Mouse (Mus musculus): ENCODE measurements at regions not wholly inside any gene's neighbourhood (a gene's known extent, or its start where the extent isn't known, plus 50 kb on each side); places are given as distances from the start of the nearest gene placed in this dataset.

- Histone ChIP-seq H3K27me3 (ENCODE audit: insufficient read depth, low read length) (no peaks in the 10 kb centered on the region), H3K4me3 (replicated peaks; ENCODE audit: low read length) (no peak overlapping the region), H3K9me3 (ENCODE audit: low read length) (no peaks in the 10 kb centered on the region), H3K36me3 (ENCODE audit: insufficient read depth, low read length) (no peaks in the 10 kb centered on the region), H3K4me1 (replicated peaks; ENCODE audit: low read depth, low read length) (no peaks in the 10 kb centered on the region)
- TF ChIP-seq NANOG (IDR thresholded peaks at IDR 0.05; ENCODE audit: borderline replicate concordance, low read length): no peak
- no peak for TF ChIP-seq CTCF (conservative IDR thresholded peaks at IDR 0.05; ENCODE audit: low read length)
- TF ChIP-seq POU5F1 (IDR thresholded peaks at IDR 0.05; ENCODE audit: borderline replicate concordance, low read length): no peak
Observed at GRCm38 (mm10) chr1:146185444-146185843, 309.1 kb upstream of the Brinp3 start.

DNA sequence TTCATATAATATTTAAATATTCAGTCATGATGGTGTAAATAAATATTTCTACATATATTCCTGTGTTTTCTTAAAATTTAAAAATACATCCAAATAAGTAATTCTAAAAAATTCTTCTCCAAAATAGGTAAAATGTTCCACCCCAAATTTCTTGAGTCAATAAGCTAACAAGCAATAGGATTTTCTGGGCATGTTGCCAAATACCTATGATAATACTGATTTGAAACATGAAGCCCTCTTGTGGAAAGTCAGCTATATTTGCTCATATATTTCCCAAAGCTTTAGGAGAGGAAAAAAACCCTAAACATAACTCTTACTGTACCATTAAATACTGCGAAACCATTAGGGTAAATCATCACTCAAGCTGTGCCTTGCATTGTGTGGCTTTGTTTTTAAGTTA lies 282.9 kb upstream of the Brinp3 start:
- Histone ChIP-seq H3K4me3 (replicated peaks; ENCODE audit: low read length) (no peak overlapping the region), H3K9me3 (ENCODE audit: low read length) (no peaks in the 10 kb centered on the region), H3K27me3 (ENCODE audit: insufficient read depth, low read length) (no peaks in the 10 kb centered on the region), H3K4me1 (replicated peaks; ENCODE audit: low read depth, low read length) (no peaks in the 10 kb centered on the region), H3K36me3 (ENCODE audit: insufficient read depth, low read length) (no peaks in the 10 kb centered on the region)
- no peak for TF ChIP-seq NANOG (IDR thresholded peaks at IDR 0.05; ENCODE audit: borderline replicate concordance, low read length)

- Histone ChIP-seq H3K9me3 (ENCODE audit: low read length) (no peaks in the 10 kb centered on the region), H3K4me3 (replicated peaks; ENCODE audit: low read length) (no peak overlapping the region), H3K36me3 (ENCODE audit: insufficient read depth, low read length) (no peaks in the 10 kb centered on the region), H3K4me1 (replicated peaks; ENCODE audit: low read depth, low read length) (no peaks in the 10 kb centered on the region), H3K27me3 (ENCODE audit: insufficient read depth, low read length) (no peaks in the 10 kb centered on the region)
- TF ChIP-seq CTCF (conservative IDR thresholded peaks at IDR 0.05; ENCODE audit: low read length): no peak
- TF ChIP-seq NANOG (IDR thresholded peaks at IDR 0.05; ENCODE audit: borderline replicate concordance, low read length): no peak
- TF ChIP-seq POU5F1 (IDR thresholded peaks at IDR 0.05; ENCODE audit: borderline replicate concordance, low read length): no peak
Observed at GRCm38 (mm10) chr1:146231487-146232466, 262.8 kb upstream of the Brinp3 start.

GRCm38 (mm10) chr1:146260400-146260799 lies 234.2 kb upstream of the Brinp3 start:
- Histone ChIP-seq H3K9me3 (ENCODE audit: low read length) (no peaks in the 10 kb centered on the region), H3K27me3 (ENCODE audit: insufficient read depth, low read length) (no peaks in the 10 kb centered on the region), H3K4me3 (replicated peaks; ENCODE audit: low read length) (no peak overlapping the region), H3K4me1 (replicated peaks; ENCODE audit: low read depth, low read length) (no peaks in the 10 kb centered on the region), H3K36me3 (ENCODE audit: insufficient read depth, low read length) (no peaks in the 10 kb centered on the region)
- TF ChIP-seq POU5F1 (IDR thresholded peaks at IDR 0.05; ENCODE audit: borderline replicate concordance, low read length) (no peak), CTCF (conservative IDR thresholded peaks at IDR 0.05; ENCODE audit: low read length) (no peak), NANOG (IDR thresholded peaks at IDR 0.05; ENCODE audit: borderline replicate concordance, low read length) (no peak)

- no peak overlapping the region for H3K4me3 ChIP-seq (replicated peaks; ENCODE audit: low read length)
- H3K9me3 ChIP-seq (ENCODE audit: low read length): no peaks in the 10 kb centered on the region
- H3K4me1 ChIP-seq (replicated peaks; ENCODE audit: low read depth, low read length): no peaks in the 10 kb centered on the region
- no peaks in the 10 kb centered on the region for H3K27me3 ChIP-seq (ENCODE audit: insufficient read depth, low read length)
- H3K36me3 ChIP-seq (ENCODE audit: insufficient read depth, low read length): no peaks in the 10 kb centered on the region
- TF ChIP-seq NANOG (IDR thresholded peaks at IDR 0.05; ENCODE audit: borderline replicate concordance, low read length) (no peak), POU5F1 (IDR thresholded peaks at IDR 0.05; ENCODE audit: borderline replicate concordance, low read length) (no peak), CTCF (conservative IDR thresholded peaks at IDR 0.05; ENCODE audit: low read length) (no peak)
Observed at GRCm38 (mm10) chr1:146299031-146299430, 195.5 kb upstream of the Brinp3 start.

DNA sequence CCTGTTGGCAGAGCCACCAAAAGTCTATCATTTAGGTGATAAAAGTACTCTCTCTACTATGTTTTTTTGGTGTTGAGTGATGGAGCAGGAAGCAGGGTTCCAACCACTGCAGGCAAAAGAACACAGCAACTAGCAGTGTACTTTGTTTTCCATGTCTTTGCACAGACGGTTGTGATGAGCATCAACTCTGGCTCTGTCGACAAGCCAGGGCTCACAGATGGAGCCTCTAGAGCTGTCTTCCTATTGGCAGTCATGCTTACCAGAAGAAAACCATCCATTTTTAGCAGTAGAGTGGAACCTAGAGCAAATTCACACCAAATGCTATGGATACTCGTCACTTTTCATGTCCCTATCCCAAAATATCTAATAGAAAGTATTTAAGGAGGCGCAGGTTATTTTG lies 182.0 kb upstream of the Brinp3 start:
- Histone ChIP-seq H3K4me1 (replicated peaks; ENCODE audit: low read depth, low read length) (no peaks in the 10 kb centered on the region), H3K4me3 (replicated peaks; ENCODE audit: low read length) (no peak overlapping the region), H3K27me3 (ENCODE audit: insufficient read depth, low read length) (no peaks in the 10 kb centered on the region), H3K36me3 (ENCODE audit: insufficient read depth, low read length) (no peaks in the 10 kb centered on the region), H3K9me3 (ENCODE audit: low read length) (peaks cover 9% of the 10 kb centered on the region)
- TF ChIP-seq POU5F1 (IDR thresholded peaks at IDR 0.05; ENCODE audit: borderline replicate concordance, low read length) (no peak), CTCF (conservative IDR thresholded peaks at IDR 0.05; ENCODE audit: low read length) (no peak), NANOG (IDR thresholded peaks at IDR 0.05; ENCODE audit: borderline replicate concordance, low read length) (no peak)

DNA sequence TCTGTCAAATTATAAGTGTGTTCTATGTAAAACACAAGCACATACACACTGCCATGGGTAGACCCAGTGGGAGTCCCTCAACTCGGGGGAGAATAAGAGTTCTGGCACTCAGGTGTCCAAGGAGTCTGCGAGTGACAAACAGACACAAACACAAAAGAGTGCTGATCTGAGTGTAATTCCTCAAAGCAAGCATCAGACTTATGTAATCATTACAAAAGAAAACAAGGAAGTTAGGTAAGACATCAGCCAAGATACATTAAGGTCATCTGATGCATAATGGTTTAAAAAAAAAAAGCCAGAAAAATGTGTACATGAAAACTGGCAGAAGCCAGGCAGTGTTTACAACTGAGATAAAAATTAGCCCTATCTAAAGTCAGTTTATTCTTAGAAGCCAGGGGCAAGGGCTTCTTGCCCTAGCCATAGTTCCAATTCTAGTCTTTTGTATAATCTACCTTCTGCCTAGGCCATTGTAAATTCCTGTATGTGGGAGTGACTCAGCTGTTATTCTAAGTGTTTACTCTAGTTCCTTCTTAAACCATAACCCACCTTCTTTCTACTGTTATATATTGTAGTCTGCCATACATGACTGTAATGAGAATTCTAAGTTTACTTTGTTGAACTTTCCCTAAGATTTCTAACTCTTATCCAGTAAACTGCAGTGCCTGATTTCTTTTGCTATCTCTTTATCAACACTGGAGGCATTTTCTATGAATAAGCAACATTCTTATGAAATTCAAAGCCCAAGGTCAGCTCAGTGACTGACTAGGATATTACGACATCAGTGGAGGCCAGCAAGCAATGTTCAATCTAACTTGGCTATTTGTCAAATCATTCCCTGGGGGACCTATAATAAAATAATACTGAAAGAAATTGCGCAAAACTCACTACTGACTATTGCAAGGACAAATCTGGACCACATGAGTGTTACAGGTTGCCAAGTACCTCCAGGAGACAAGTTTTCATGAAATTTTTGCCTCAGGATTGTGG lies 178.1 kb upstream of the Brinp3 start:
- no peaks in the 10 kb centered on the region for H3K36me3 ChIP-seq (ENCODE audit: insufficient read depth, low read length)
- TF ChIP-seq POU5F1 (IDR thresholded peaks at IDR 0.05; ENCODE audit: borderline replicate concordance, low read length) (no peak), CTCF (conservative IDR thresholded peaks at IDR 0.05; ENCODE audit: low read length) (no peak), NANOG (IDR thresholded peaks at IDR 0.05; ENCODE audit: borderline replicate concordance, low read length) (no peak)
- no peaks in the 10 kb centered on the region for H3K4me1 ChIP-seq (replicated peaks; ENCODE audit: low read depth, low read length)
- no peak overlapping the region for H3K4me3 ChIP-seq (replicated peaks; ENCODE audit: low read length)
- H3K27me3 ChIP-seq (ENCODE audit: insufficient read depth, low read length): no peaks in the 10 kb centered on the region
- no peaks in the 10 kb centered on the region for H3K9me3 ChIP-seq (ENCODE audit: low read length)

DNA sequence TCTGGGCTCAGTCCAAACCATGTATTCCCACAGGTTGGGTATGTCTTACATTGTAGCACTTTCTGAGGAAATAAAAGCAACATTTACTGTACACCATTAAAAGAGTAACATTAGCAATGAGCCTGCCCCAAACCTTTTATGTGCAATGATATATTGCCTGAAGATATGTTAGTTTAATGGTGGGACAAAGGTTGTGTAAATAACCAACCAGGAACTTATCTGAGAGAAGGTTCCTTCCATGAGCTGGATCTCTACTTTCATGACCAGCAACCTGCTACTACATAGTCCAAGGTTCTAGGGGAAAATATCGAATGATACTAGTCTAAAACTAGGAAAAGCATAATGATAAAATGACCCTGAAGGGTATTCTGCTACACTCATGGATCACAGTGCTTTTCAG lies 172.5 kb upstream of the Brinp3 start:
- TF ChIP-seq POU5F1 (IDR thresholded peaks at IDR 0.05; ENCODE audit: borderline replicate concordance, low read length) (no peak), NANOG (IDR thresholded peaks at IDR 0.05; ENCODE audit: borderline replicate concordance, low read length) (no peak), CTCF (conservative IDR thresholded peaks at IDR 0.05; ENCODE audit: low read length) (no peak)
- peaks cover 2% of the 10 kb centered on the region; the same call in 1 of the 2 replicates for H3K9me3 ChIP-seq (ENCODE audit: low read length)
- H3K4me3 ChIP-seq (replicated peaks; ENCODE audit: low read length): no peak overlapping the region
- H3K36me3 ChIP-seq (ENCODE audit: insufficient read depth, low read length): peaks cover 6% of the 10 kb centered on the region; the same call in 1 of the 2 replicates
- no peaks in the 10 kb centered on the region for H3K27me3 ChIP-seq (ENCODE audit: insufficient read depth, low read length)
- peaks cover 9% of the 10 kb centered on the region for H3K4me1 ChIP-seq (replicated peaks; ENCODE audit: low read depth, low read length)

Data from E14TG2a.4 (cell line).